ENCODE assay signal across 15 mouse cellular contexts in genomic region chr11:6059162-6059561, GRCm38 (mm10). TPM values are rescaled to one million over a fixed set of nuclear protein-coding genes. Genes with fewer than 3 reads are reported as not detected.
DNase-seq lines count a peak whose midpoint lies in the region; TF ChIP-seq lines count a peak whose summit lies in the region.
"Had no signal": no experiment of that assay in that cellular context is flagged by ENCODE, and none has a peak within 500 bp of the region (broad histone marks: within the 10 kb centered on the region; RNA-seq: fewer than 3 reads in every experiment).

No protein-coding gene starts in this region.

- peak overlapping the region; percentile 37 for H3K4me3 ChIP-seq in layer of hippocampus, adult 2 months
- H3K4me3 ChIP-seq: embryonic facial prominence, embryonic 10.5 days; embryonic facial prominence, embryonic 12.5 days; forebrain, embryonic 13.5 days; forebrain, embryonic 15.5 days had no signal

- TF ChIP-seq CTCF in layer of hippocampus, adult 2 months (conservative IDR thresholded peaks at IDR 0.05): no peak

- peak; percentile 42 for DNase-seq in cerebellum, adult 11-12 months
- no peak for DNase-seq in cerebellum, adult 11 months
- DNase-seq in cerebellum, adult 9-10 months: peak; percentile 52
- no peak for DNase-seq in cerebellum, postnatal 14 days
- DNase-seq in layer of hippocampus, adult 2 months (ENCODE audit: low spot score in 2 of 2): no peak
- DNase-seq in layer of hippocampus, postnatal 25 days (ENCODE audit: extremely low spot score in 1 of 2, low spot score in 1 of 2): no peak
- DNase-seq: adrenal gland, adult 8-10 months; adrenal gland, postnatal 14 days; adrenal gland, postnatal 36 days; B cell, adult 2 months; forebrain, postnatal 0 days had no signal

- peak overlapping the region; percentile 32; the same call in 1 of the 2 replicates for H3K27ac ChIP-seq in layer of hippocampus, adult 2 months
- H3K27ac ChIP-seq: embryonic facial prominence, embryonic 10.5 days; embryonic facial prominence, embryonic 12.5 days; forebrain, embryonic 13.5 days; forebrain, embryonic 15.5 days had no signal

RNA-seq across cellular contexts. Expression of gene Camk2b, which starts 7.0 kb away (rescaled TPM):
- 1,000 to 10,000 TPM; 1,149 to 1,215 TPM for total RNA-seq in layer of hippocampus, adult 2 months (2021)
- total RNA-seq in layer of hippocampus, postnatal 25 days (2021): 1,000 to 10,000 TPM; 1,142 to 1,238 TPM

Comparison
In these comparisons a context has a peak if more than half of its experiments do, and no peak if none do; other contexts are left out.
1. DNase-seq: peak in cerebellum, adult 11-12 months (single experiment) and cerebellum, adult 9-10 months (single experiment); none in cerebellum, adult 11 months (single experiment), cerebellum, postnatal 14 days (0 of 2), layer of hippocampus, adult 2 months (0 of 2) and layer of hippocampus, postnatal 25 days (0 of 2).